Comparison of ENCODE assay signal across 1 mouse cellular context in genomic region chr7:45079856-45080255, GRCm38 (mm10).
TF ChIP-seq lines count a peak whose summit lies in the region.

No protein-coding gene starts in this region.

TF ChIP-seq in MEL, 35 proteins besides CTCF, POLR2A, EP300 and RAD21 (continued from another document):
- TF ChIP-seq MEF2A (IDR thresholded peaks at IDR 0.05; ENCODE audit: extremely low read depth, insufficient replicate concordance, low read depth, low read length, poor library complexity, severe bottlenecking) (no peak), GABPA (IDR thresholded peaks at IDR 0.05; ENCODE audit: low read depth, low read length) (no peak), SMC3 (IDR thresholded peaks at IDR 0.05; ENCODE audit: low read depth, low read length) (peak; percentile 88), ZMIZ1 (IDR thresholded peaks at IDR 0.05; ENCODE audit: low read depth, low read length) (no peak), ETS1 (IDR thresholded peaks at IDR 0.05; ENCODE audit: low read depth, low read length) (0 out of 2 replicates have a peak, but pooled peaks have one; percentile 22), TAL1 (IDR thresholded peaks at IDR 0.05; ENCODE audit: low read length) (no peak), MYB (IDR thresholded peaks at IDR 0.05; ENCODE audit: low read depth, low read length) (no peak), POLR2AphosphoS5 (IDR thresholded peaks at IDR 0.05; ENCODE audit: borderline replicate concordance, low read depth, low read length) (no peak), MXI1 (IDR thresholded peaks at IDR 0.05; ENCODE audit: low read depth, low read length) (0 out of 2 replicates have a peak, but pooled peaks have one; percentile 10), HCFC1 (IDR thresholded peaks at IDR 0.05; ENCODE audit: low read depth, low read length) (peak; percentile 45; the same call in 1 of the 2 replicates), JUND (IDR thresholded peaks at IDR 0.05; ENCODE audit: low read depth, low read length) (no peak), MAZ (IDR thresholded peaks at IDR 0.05; ENCODE audit: low read depth, low read length) (no peak), ZC3H11A (IDR thresholded peaks at IDR 0.05; ENCODE audit: low read depth, low read length) (peak; percentile 80), ELF1 (IDR thresholded peaks at IDR 0.05; ENCODE audit: low read depth, low read length) (no peak)
